Mouse (Mus musculus) neural tube, embryonic 15.5 days (tissue): Measurements from ENCODE around the gene Slc25a29. TPM values are rescaled to one million over a fixed set of nuclear protein-coding genes. Genes with fewer than 3 reads are reported as not detected.

Source experiments
- ATAC-seq: fragments of 200-750 bp; cut with Nextera tagmentation; 2 replicates; pipeline ENCODE4 v1.8.0; 2017; ENCODE audit warnings: mild to moderate bottlenecking, moderate TSS enrichment, moderate library complexity; ENCODE audit not compliant: low FRiP score
- H3K27ac ChIP-seq: fragments of 300-500 bp; sonication (generic); replicated peaks from 2 replicates; pipeline ENCODE4 v1.5.1; 2015; ENCODE audit warnings: mild to moderate bottlenecking, inconsistent platforms
- H3K27me3 ChIP-seq: fragments of 300-500 bp; sonication (generic); replicated peaks from 2 replicates; pipeline ENCODE4 v1.6.1; 2015; ENCODE audit warnings: inconsistent platforms
- H3K36me3 ChIP-seq: fragments of 300-500 bp; sonication (generic); 2 replicates; pipeline ENCODE4 v1.6.1; 2015; ENCODE audit warnings: inconsistent platforms
- H3K4me1 ChIP-seq: fragments of 300-500 bp; sonication (generic); 2 replicates; pipeline ENCODE4 v1.6.1; 2015; ENCODE audit warnings: inconsistent platforms
- H3K4me2 ChIP-seq: fragments of 300-500 bp; sonication (generic); 2 replicates; pipeline ENCODE4 v1.6.1; 2015; ENCODE audit warnings: inconsistent platforms, mild to moderate bottlenecking, moderate library complexity
- H3K4me3 ChIP-seq: fragments of 300-500 bp; sonication (generic); replicated peaks from 2 replicates; pipeline ENCODE4 v1.5.1; 2015; ENCODE audit warnings: mild to moderate bottlenecking, inconsistent platforms
- H3K9ac ChIP-seq: fragments of 300-500 bp; sonication (generic); replicated peaks from 2 replicates; pipeline ENCODE4 v1.6.1; 2015; ENCODE audit warnings: mild to moderate bottlenecking, inconsistent platforms
- H3K9me3 ChIP-seq: fragments of 300-500 bp; sonication (generic); replicated peaks from 2 replicates; pipeline ENCODE4 v1.6.1; 2016; ENCODE audit warnings: inconsistent platforms
- whole genome bisulfite sequencing: fragments of 180-500 bp; shearing (Covaris S2); methylation state at CpG from one replicate; pipeline ENCODE4 v1.1.7; 2015; ENCODE audit warnings: mixed read lengths; 5-methylcytosine and 5-hydroxymethylcytosine counted together
- polyA plus RNA-seq: library from polyadenylated mRNA; unstranded; fragments of >200 nt; fragmentation: Nextera tagmentation; extraction: Ambion mirVana; gene quantifications from 2 replicates; pipeline ENCODE4 v1.2.1, GENCODE M21; 2015

Slc25a29 gene
- polyA plus RNA-seq, 1 experiment from 2014 or later: 19.9 TPM

GRCm38 (mm10) chr12:108820461-108820860 is 15.2 kb downstream of the Slc25a29 start:
- H3K4me3 ChIP-seq: no peak overlapping the region
- H3K27me3 ChIP-seq: no peaks in the 10 kb centered on the region
- H3K4me2 ChIP-seq: no peak overlapping the region
- peaks cover 17% of the 10 kb centered on the region for H3K36me3 ChIP-seq
- no peak overlapping the region for H3K27ac ChIP-seq
- WGBS: 85% methylated on average over 4 of the region's 4 CpGs
- no peaks in the 10 kb centered on the region for H3K4me1 ChIP-seq
- no peak overlapping the region for H3K9ac ChIP-seq
- no peak for ATAC-seq
- no peaks in the 10 kb centered on the region for H3K9me3 ChIP-seq

- 85% methylated on average over 11 of the region's 11 CpGs for WGBS
- Histone ChIP-seq H3K27me3 (no peaks in the 10 kb centered on the region), H3K36me3 (peaks cover 22% of the 10 kb centered on the region), H3K4me3 (no peak overlapping the region), H3K9me3 (no peaks in the 10 kb centered on the region), H3K4me2 (no peak overlapping the region), H3K4me1 (peaks cover 3% of the 10 kb centered on the region; the same call in 1 of the 2 replicates), H3K27ac (no peak overlapping the region), H3K9ac (no peak overlapping the region)
- ATAC-seq: no peak
These were observed 19.1 kb downstream of the Slc25a29 start for GRCm38 (mm10) chr12:108816569-108816968.

GRCm38 (mm10) chr12:108814470-108814869 is 21.2 kb downstream of the Slc25a29 start:
- H3K9ac ChIP-seq: no peak overlapping the region
- no peaks in the 10 kb centered on the region for H3K27me3 ChIP-seq
- peaks cover 22% of the 10 kb centered on the region for H3K36me3 ChIP-seq
- no peaks in the 10 kb centered on the region for H3K9me3 ChIP-seq
- H3K4me1 ChIP-seq: peaks cover 5% of the 10 kb centered on the region; the same call in 1 of the 2 replicates
- no peak for ATAC-seq
- H3K4me2 ChIP-seq: no peak overlapping the region
- H3K27ac ChIP-seq: no peak overlapping the region
- WGBS: 95% methylated on average over 6 of the region's 6 CpGs
- no peak overlapping the region for H3K4me3 ChIP-seq

GRCm38 (mm10) chr12:108812463-108812862 is 23.2 kb downstream of the Slc25a29 start:
- Histone ChIP-seq H3K9ac (no peak overlapping the region), H3K9me3 (no peaks in the 10 kb centered on the region), H3K4me3 (no peak overlapping the region), H3K4me1 (peaks cover 5% of the 10 kb centered on the region; the same call in 1 of the 2 replicates), H3K27ac (no peak overlapping the region), H3K4me2 (no peak overlapping the region), H3K36me3 (peaks cover 12% of the 10 kb centered on the region; the same call in 1 of the 2 replicates), H3K27me3 (no peaks in the 10 kb centered on the region)
- ATAC-seq: no peak
- 75% methylated on average over 6 of the region's 6 CpGs for WGBS

GRCm38 (mm10) chr12:108811133-108811532 is 24.6 kb downstream of the Slc25a29 start:
- H3K4me3 ChIP-seq: no peak overlapping the region
- 55% methylated on average over 2 of the region's 2 CpGs for WGBS
- H3K9ac ChIP-seq: no peak overlapping the region
- no peaks in the 10 kb centered on the region for H3K27me3 ChIP-seq
- no peak overlapping the region for H3K27ac ChIP-seq
- peaks cover 5% of the 10 kb centered on the region; the same call in 1 of the 2 replicates for H3K4me1 ChIP-seq
- ATAC-seq: no peak
- H3K36me3 ChIP-seq: 0 out of 2 replicates have a peak, but pooled peaks cover 5% of the 10 kb centered on the region
- H3K4me2 ChIP-seq: no peak overlapping the region
- H3K9me3 ChIP-seq: no peaks in the 10 kb centered on the region

- ATAC-seq: no peak
- Histone ChIP-seq H3K4me2 (no peak overlapping the region), H3K4me3 (no peak overlapping the region), H3K9ac (no peak overlapping the region), H3K36me3 (0 out of 2 replicates have a peak, but pooled peaks cover 5% of the 10 kb centered on the region), H3K27me3 (no peaks in the 10 kb centered on the region), H3K9me3 (no peaks in the 10 kb centered on the region), H3K27ac (no peak overlapping the region), H3K4me1 (peaks cover 5% of the 10 kb centered on the region; the same call in 1 of the 2 replicates)
- 95% methylated on average over 7 of the region's 7 CpGs for WGBS
These were observed 25.4 kb downstream of the Slc25a29 start for GRCm38 (mm10) chr12:108810309-108810708.

GRCm38 (mm10) chr12:108809771-108810170 is 25.9 kb downstream of the Slc25a29 start:
- H3K4me2 ChIP-seq: no peak overlapping the region
- peaks cover 5% of the 10 kb centered on the region; the same call in 1 of the 2 replicates for H3K4me1 ChIP-seq
- no peak for ATAC-seq
- no peak overlapping the region for H3K9ac ChIP-seq
- H3K36me3 ChIP-seq: 0 out of 2 replicates have a peak, but pooled peaks cover 4% of the 10 kb centered on the region
- no peaks in the 10 kb centered on the region for H3K27me3 ChIP-seq
- H3K27ac ChIP-seq: no peak overlapping the region
- 68% methylated on average over 1 of the region's 1 CpGs for WGBS
- H3K4me3 ChIP-seq: no peak overlapping the region
- H3K9me3 ChIP-seq: no peaks in the 10 kb centered on the region

- Histone ChIP-seq H3K27me3 (no peaks in the 10 kb centered on the region), H3K9me3 (no peaks in the 10 kb centered on the region), H3K4me3 (no peak overlapping the region), H3K4me2 (no peak overlapping the region), H3K4me1 (peaks cover 10% of the 10 kb centered on the region; the same call in 1 of the 2 replicates), H3K36me3 (no peaks in the 10 kb centered on the region), H3K27ac (no peak overlapping the region), H3K9ac (no peak overlapping the region)
- WGBS: 84% methylated on average over 2 of the region's 2 CpGs
- ATAC-seq: no peak
These were observed 27.2 kb downstream of the Slc25a29 start for GRCm38 (mm10) chr12:108808465-108808864.

- H3K4me1 ChIP-seq: peaks cover 21% of the 10 kb centered on the region
- no peak overlapping the region for H3K4me2 ChIP-seq
- no peaks in the 10 kb centered on the region for H3K9me3 ChIP-seq
- H3K36me3 ChIP-seq: no peaks in the 10 kb centered on the region
- 83% methylated on average over 2 of the region's 2 CpGs for WGBS
- no peak overlapping the region for H3K27ac ChIP-seq
- H3K4me3 ChIP-seq: no peak overlapping the region
- H3K9ac ChIP-seq: no peak overlapping the region
- ATAC-seq: no peak
- H3K27me3 ChIP-seq: no peaks in the 10 kb centered on the region
These were observed 31.3 kb downstream of the Slc25a29 start for GRCm38 (mm10) chr12:108804388-108804787.

- no peak overlapping the region for H3K4me2 ChIP-seq
- H3K27me3 ChIP-seq: no peaks in the 10 kb centered on the region
- ATAC-seq: no peak
- peaks cover 33% of the 10 kb centered on the region for H3K4me1 ChIP-seq
- H3K4me3 ChIP-seq: no peak overlapping the region
- 85% methylated on average over 2 of the region's 2 CpGs for WGBS
- H3K27ac ChIP-seq: no peak overlapping the region
- no peaks in the 10 kb centered on the region for H3K9me3 ChIP-seq
- no peak overlapping the region for H3K9ac ChIP-seq
- no peaks in the 10 kb centered on the region for H3K36me3 ChIP-seq
These were observed 34.1 kb downstream of the Slc25a29 start for GRCm38 (mm10) chr12:108801613-108802012.

- WGBS: 15% methylated on average over 9 of the region's 9 CpGs
- Histone ChIP-seq H3K9me3 (no peaks in the 10 kb centered on the region), H3K4me2 (peak overlapping the region; percentile 69), H3K4me1 (peaks cover 45% of the 10 kb centered on the region), H3K27me3 (no peaks in the 10 kb centered on the region), H3K27ac (peak overlapping the region; percentile 98), H3K9ac (peak overlapping the region; percentile 95), H3K36me3 (no peaks in the 10 kb centered on the region), H3K4me3 (peak overlapping the region; percentile 97)
- no peak for ATAC-seq
These were observed 40.6 kb downstream of the Slc25a29 start for GRCm38 (mm10) chr12:108794979-108795537.

GRCm38 (mm10) chr12:108794078-108794711 is 41.5 kb downstream of the Slc25a29 start:
- WGBS: under 1% methylated on average over 67 of the region's 94 CpGs
- peaks cover 45% of the 10 kb centered on the region for H3K4me1 ChIP-seq
- H3K27ac ChIP-seq: peak overlapping the region; percentile 98
- H3K4me2 ChIP-seq: peak overlapping the region; percentile 69
- H3K4me3 ChIP-seq: peak overlapping the region; percentile 97
- H3K9me3 ChIP-seq: no peaks in the 10 kb centered on the region
- H3K27me3 ChIP-seq: no peaks in the 10 kb centered on the region
- H3K9ac ChIP-seq: peak overlapping the region; percentile 95
- ATAC-seq: peak; percentile 67
- H3K36me3 ChIP-seq: no peaks in the 10 kb centered on the region
